Comparison of ENCODE assay signal across 10 mouse cellular contexts in the genomic region with DNA sequence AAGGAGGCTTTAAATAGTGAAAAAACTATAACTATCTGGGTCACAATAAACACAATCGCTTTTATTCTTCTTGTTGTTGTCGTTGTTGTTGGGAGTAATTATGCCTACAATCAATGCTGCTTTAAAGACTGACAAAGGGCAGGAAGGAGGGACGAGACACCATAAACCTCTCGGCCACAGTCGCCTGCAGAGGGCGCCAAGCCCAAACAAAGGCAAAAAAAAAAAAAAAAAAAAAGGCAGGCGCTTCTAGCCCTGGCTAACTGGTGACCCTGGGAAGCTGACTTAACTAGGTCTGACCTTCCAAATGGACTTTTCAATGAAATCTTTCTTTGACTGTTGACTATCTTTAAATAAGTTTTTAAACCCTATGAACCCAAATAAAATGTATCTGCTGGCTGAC.
A peak's percentile ranks its signal among the peaks of the same experiment; 100 is the strongest.
DNase-seq lines count a peak whose midpoint lies in the region; TF ChIP-seq lines count a peak whose summit lies in the region.
"Had no signal": no experiment of that assay in that cellular context is flagged by ENCODE, and none has a peak within 500 bp of the region (broad histone marks: within the 10 kb centered on the region; RNA-seq: fewer than 3 reads in every experiment).

No protein-coding gene starts in this region.

- no peaks in the 10 kb centered on the region for H3K27me3 ChIP-seq in MEL (ENCODE audit: control insufficient read depth in 1 of 2, insufficient read depth in 2 of 2, low read length in 2 of 2)
- H3K27me3 ChIP-seq: heart, embryonic 13.5 days; megakaryocyte, embryonic 14.5 days had no signal

- peak; percentile 64 for TF ChIP-seq CTCF in left cerebral cortex, adult 2 months (IDR thresholded peaks at IDR 0.05)
- peak; percentile 57 to 83 (median 80) for TF ChIP-seq CTCF in MEL (IDR thresholded peaks at IDR 0.05 in 2 of 3, conservative IDR thresholded peaks at IDR 0.05 in 1 of 3; ENCODE audit: control insufficient read depth in 1 of 3, insufficient read depth in 1 of 3, low read depth in 2 of 3, low read length in 3 of 3, poor library complexity in 1 of 3, severe bottlenecking in 1 of 3)

- TF ChIP-seq POLR2A in MEL (IDR thresholded peaks at IDR 0.05; ENCODE audit: control insufficient read depth in 1 of 2, insufficient read depth in 1 of 2, low read depth in 1 of 2, low read length in 2 of 2, poor library complexity in 1 of 2) = no peak

- H3K9ac ChIP-seq in MEL (ENCODE audit: control insufficient read depth, low read depth, low read length, poor library complexity, severe bottlenecking) = no peak overlapping the region
- H3K9ac ChIP-seq: heart, embryonic 13.5 days had no signal

- TF ChIP-seq EP300 in MEL (IDR thresholded peaks at IDR 0.05; ENCODE audit: low read depth in 1 of 2, low read length in 2 of 2) = no peak

- peak; percentile 79 for TF ChIP-seq RAD21 in MEL (IDR thresholded peaks at IDR 0.05; ENCODE audit: low read depth, low read length)

- H3K9me3 ChIP-seq in MEL (replicated peaks; ENCODE audit: insufficient read depth, low read length) = no peaks in the 10 kb centered on the region
- H3K9me3 ChIP-seq: heart, embryonic 13.5 days; megakaryocyte, embryonic 14.5 days had no signal

- H3K27ac ChIP-seq in left cerebral cortex, adult 2 months = no peak overlapping the region
- H3K27ac ChIP-seq in MEL (ENCODE audit: control insufficient read depth, low read depth, low read length) = no peak overlapping the region
- H3K27ac ChIP-seq: heart, embryonic 13.5 days had no signal

- H3K4me1 ChIP-seq in MEL (ENCODE audit: control insufficient read depth in 1 of 2, insufficient read depth in 2 of 2, low read length in 2 of 2) = 0 out of 4 replicates have a peak, but pooled peaks cover 0 to 2% of the 10 kb centered on the region in 2 experiments
- H3K4me1 ChIP-seq: heart, embryonic 13.5 days had no signal

- intact Hi-C loops in left cerebral cortex, adult 2 months (cut with DNase I) = loop anchor here (2.0 to 5.0 kb wide), 4 partner anchors 164 to 504 kb away; no protein-coding TSS in a partner anchor

- peak; percentile 69 to 75 for DNase-seq in cerebellum, postnatal 10 days
- no peak for DNase-seq in cerebellum, adult 11-12 months
- no peak for DNase-seq in left cerebral cortex, adult 2 months (ENCODE audit: extremely low spot score in 1 of 2, low spot score in 2 of 2)
- no peak for DNase-seq in left cerebral cortex, adult 9 months (ENCODE audit: low spot score in 2 of 2)
- DNase-seq in MEL (ENCODE audit: low read depth, low spot score) = peak; percentile 67
- peak; percentile 22 for DNase-seq in embryo, embryonic 9.5 days (ENCODE audit: extremely low spot score)
- DNase-seq in natural killer cell, adult 2 months (ENCODE audit: low spot score in 2 of 2) = peak; percentile 21 to 23
- no peak for DNase-seq in right cerebral cortex, adult 2 months (ENCODE audit: low spot score in 2 of 2)

- no peaks in the 10 kb centered on the region for H3K36me3 ChIP-seq in MEL (ENCODE audit: control insufficient read depth in 1 of 2, insufficient read depth in 2 of 2, low read length in 2 of 2)
- H3K36me3 ChIP-seq: heart, embryonic 13.5 days had no signal

- no peaks in the 10 kb centered on the region for H3K79me2 ChIP-seq in MEL (ENCODE audit: control insufficient read depth, insufficient read depth, low read length, poor library complexity)

- no peak overlapping the region for H3K4me3 ChIP-seq in left cerebral cortex, adult 2 months
- H3K4me3 ChIP-seq in MEL (ENCODE audit: control insufficient read depth in 1 of 2, insufficient read depth in 1 of 2, low read depth in 2 of 2, low read length in 2 of 2) = no peak overlapping the region
- H3K4me3 ChIP-seq: heart, embryonic 13.5 days; megakaryocyte, embryonic 14.5 days had no signal

TF ChIP-seq in MEL, 35 proteins besides CTCF, POLR2A, EP300 and RAD21:
- TF ChIP-seq NELFE (IDR thresholded peaks at IDR 0.05; ENCODE audit: low read depth, low read length) (no peak), ZNF384 (IDR thresholded peaks at IDR 0.05; ENCODE audit: low read depth, low read length) (peak; percentile 100), ZC3H11A (IDR thresholded peaks at IDR 0.05; ENCODE audit: low read depth, low read length) (peak; percentile 50), SMC3 (IDR thresholded peaks at IDR 0.05; ENCODE audit: low read depth, low read length) (peak; percentile 82)

Comparison
In these comparisons a context has a peak if more than half of its experiments do, and no peak if none do; other contexts are left out.
1. DNase-seq: peak in cerebellum, postnatal 10 days (2 of 2), MEL (single experiment), embryo, embryonic 9.5 days (single experiment) and natural killer cell, adult 2 months (2 of 2); none in cerebellum, adult 11-12 months (single experiment), left cerebral cortex, adult 2 months (0 of 2), left cerebral cortex, adult 9 months (0 of 2) and right cerebral cortex, adult 2 months (0 of 2).